In genomic region chr2:4864008-4864816, GRCm38 (mm10) we compare ENCODE assay signal across 8 mouse cellular contexts. TPM values are rescaled to one million over a fixed set of nuclear protein-coding genes. Genes with fewer than 3 reads are reported as not detected.
A peak's percentile ranks its signal among the peaks of the same experiment; 100 is the strongest.
DNase-seq lines count a peak whose midpoint lies in the region; ATAC-seq and TF ChIP-seq lines count a peak whose summit lies in the region.

No protein-coding gene starts in this region.

- TF ChIP-seq EP300 in liver, postnatal 0 days (IDR thresholded peaks at IDR 0.05; ENCODE audit: low read depth) = no peak

- H3K36me3 ChIP-seq in C2C12 (ENCODE audit: control insufficient read depth, insufficient read depth) = no peaks in the 10 kb centered on the region
- no peaks in the 10 kb centered on the region for H3K36me3 ChIP-seq in kidney, postnatal 0 days (ENCODE audit: insufficient read depth, low read length)
- no peaks in the 10 kb centered on the region for H3K36me3 ChIP-seq in liver, postnatal 0 days (replicated peaks; ENCODE audit: insufficient read depth, low read length)
- H3K36me3 ChIP-seq in neural tube, embryonic 14.5 days (ENCODE audit: control insufficient read depth, insufficient read depth, low read length) = no peaks in the 10 kb centered on the region
- no peaks in the 10 kb centered on the region for H3K36me3 ChIP-seq in testis, adult 2 months (ENCODE audit: control insufficient read depth, insufficient read depth, low read length)

- DNase-seq in adrenal gland, adult 2 months = peak; percentile 63
- peak; percentile 78 for DNase-seq in embryo, embryonic 9.5 days (ENCODE audit: extremely low spot score)
- peak; percentile 66 for DNase-seq in heart, adult 8-10 months (ENCODE audit: low spot score)
- DNase-seq in kidney, postnatal 0 days (ENCODE audit: low spot score) = peak; percentile 77
- DNase-seq in liver, postnatal 0 days = peak; percentile 82

- no peak overlapping the region for H3K4me2 ChIP-seq in kidney, postnatal 0 days (ENCODE audit: low read length)
- no peak overlapping the region for H3K4me2 ChIP-seq in liver, postnatal 0 days (ENCODE audit: low read depth, low read length)
- no peak overlapping the region for H3K4me2 ChIP-seq in neural tube, embryonic 14.5 days (ENCODE audit: low read depth, low read length)

- WGBS in kidney, postnatal 0 days = 42% methylated on average over 7 of the region's 7 CpGs
- WGBS in liver, postnatal 0 days (ENCODE audit: insufficient replicate concordance) = 38% methylated on average over 7 of the region's 7 CpGs
- 39% methylated on average over 7 of the region's 7 CpGs for WGBS in neural tube, embryonic 14.5 days

- H3ac ChIP-seq in C2C12 (ENCODE audit: control insufficient read depth, insufficient read length, low read depth) = no peak overlapping the region

- H3K27me3 ChIP-seq in C2C12 (ENCODE audit: control insufficient read depth, insufficient read depth, insufficient read length) = peaks cover 16% of the 10 kb centered on the region
- H3K27me3 ChIP-seq in kidney, postnatal 0 days (ENCODE audit: insufficient read depth, low read length) = no peaks in the 10 kb centered on the region
- no peaks in the 10 kb centered on the region for H3K27me3 ChIP-seq in liver, postnatal 0 days (ENCODE audit: insufficient read depth, low read length)
- H3K27me3 ChIP-seq in neural tube, embryonic 14.5 days (ENCODE audit: control insufficient read depth, insufficient read depth, low read length) = no peaks in the 10 kb centered on the region
- no peaks in the 10 kb centered on the region for H3K27me3 ChIP-seq in testis, adult 2 months (ENCODE audit: control insufficient read depth, insufficient read depth, low read length)

- H3K79me2 ChIP-seq in C2C12 (ENCODE audit: control insufficient read depth, insufficient read depth) = no peaks in the 10 kb centered on the region

- no peaks in the 10 kb centered on the region for H3K9me3 ChIP-seq in kidney, postnatal 0 days (replicated peaks; ENCODE audit: low read length)
- no peaks in the 10 kb centered on the region for H3K9me3 ChIP-seq in liver, postnatal 0 days (ENCODE audit: low read length)
- no peaks in the 10 kb centered on the region for H3K9me3 ChIP-seq in neural tube, embryonic 14.5 days (ENCODE audit: control insufficient read depth, low read length)

- H3K4me1 ChIP-seq in kidney, postnatal 0 days (replicated peaks; ENCODE audit: insufficient read depth, low read length) = no peaks in the 10 kb centered on the region
- no peaks in the 10 kb centered on the region for H3K4me1 ChIP-seq in liver, postnatal 0 days (ENCODE audit: insufficient read depth)
- no peaks in the 10 kb centered on the region for H3K4me1 ChIP-seq in neural tube, embryonic 14.5 days (ENCODE audit: control insufficient read depth, insufficient read depth, low read length)
- H3K4me1 ChIP-seq in testis, adult 2 months (ENCODE audit: control insufficient read depth, insufficient read depth, low read length) = peaks cover 3% of the 10 kb centered on the region; the same call in 1 of the 2 replicates

- no peak for TF ChIP-seq POLR2A in testis, adult 2 months (IDR thresholded peaks at IDR 0.05; ENCODE audit: control insufficient read depth, low read depth, low read length)

- H3K4me3 ChIP-seq in C2C12 (ENCODE audit: insufficient read depth, poor library complexity, severe bottlenecking) = no peak overlapping the region
- no peak overlapping the region for H3K4me3 ChIP-seq in kidney, postnatal 0 days (replicated peaks; ENCODE audit: low read depth, low read length)
- H3K4me3 ChIP-seq in liver, postnatal 0 days (ENCODE audit: low read depth, low read length) = no peak overlapping the region
- no peak overlapping the region for H3K4me3 ChIP-seq in neural tube, embryonic 14.5 days (ENCODE audit: low read depth, low read length)
- peak overlapping the region; percentile 20; the same call in 1 of the 2 replicates for H3K4me3 ChIP-seq in testis, adult 2 months (ENCODE audit: control insufficient read depth, low read depth, low read length)

- ATAC-seq in kidney, postnatal 0 days (replicated peaks; ENCODE audit: low FRiP score, low read depth) = peak; percentile 56; the same call in 1 of the 2 replicates
- ATAC-seq in liver, postnatal 0 days = peak; percentile 64
- ATAC-seq in neural tube, embryonic 14.5 days (ENCODE audit: low read depth) = peak; percentile 88

- no peak overlapping the region for H3K27ac ChIP-seq in kidney, postnatal 0 days
- no peak overlapping the region for H3K27ac ChIP-seq in liver, postnatal 0 days (ENCODE audit: low read depth)
- no peak overlapping the region for H3K27ac ChIP-seq in neural tube, embryonic 14.5 days (ENCODE audit: low read depth, low read length)
- H3K27ac ChIP-seq in testis, adult 2 months (ENCODE audit: control insufficient read depth, insufficient read depth, low read depth, low read length) = peak overlapping the region; percentile 27; the same call in 1 of the 2 replicates

- H3K9ac ChIP-seq in kidney, postnatal 0 days (ENCODE audit: low read depth, low read length) = no peak overlapping the region
- no peak overlapping the region for H3K9ac ChIP-seq in liver, postnatal 0 days (replicated peaks)
- no peak overlapping the region for H3K9ac ChIP-seq in neural tube, embryonic 14.5 days (replicated peaks; ENCODE audit: low read depth, low read length)

- peak; percentile 43 for TF ChIP-seq CTCF in C2C12 (IDR thresholded peaks at IDR 0.05; ENCODE audit: control insufficient read depth, insufficient read depth, insufficient read length)
- TF ChIP-seq CTCF in kidney, postnatal 0 days (IDR thresholded peaks at IDR 0.05; ENCODE audit: low read depth) = peak; percentile 99
- TF ChIP-seq CTCF in liver, postnatal 0 days (IDR thresholded peaks at IDR 0.05; ENCODE audit: low read depth) = peak; percentile 97
- peak; percentile 63; the same call in 1 of the 2 replicates for TF ChIP-seq CTCF in testis, adult 2 months (IDR thresholded peaks at IDR 0.05; ENCODE audit: control insufficient read depth, insufficient read depth, insufficient replicate concordance, low read depth, low read length)

- H3K79me3 ChIP-seq in C2C12 (ENCODE audit: low read depth) = no peaks in the 10 kb centered on the region

TF ChIP-seq in C2C12, 6 proteins besides CTCF, POLR2A, EP300 and RAD21:
- TF ChIP-seq CEBPB (IDR thresholded peaks at IDR 0.05; ENCODE audit: low read depth) = no peak
- no peak for TF ChIP-seq MYOD1 (IDR thresholded peaks at IDR 0.05; ENCODE audit: control insufficient read depth, insufficient read length, low read depth)
- TF ChIP-seq MAX (IDR thresholded peaks at IDR 0.05) = no peak
- TF ChIP-seq FOSL1 (IDR thresholded peaks at IDR 0.05; ENCODE audit: insufficient read depth, low read length, poor library complexity, severe bottlenecking) = no peak
- TF ChIP-seq MYOG (IDR thresholded peaks at IDR 0.05; ENCODE audit: control insufficient read depth, extremely low read depth, insufficient read length) = no peak

RNA-seq across cellular contexts. Expression of gene Sephs1, which starts 17.2 kb away (rescaled TPM):
- 27.4 TPM for polyA plus RNA-seq in C2C12 (2012; fragmentation: generic; extraction: Trizol)
- total RNA-seq in adrenal gland, adult 2 months (2021) = 10 to 100 TPM; 39.9 to 46.9 TPM
- 15.2 and 15.8 TPM in 2 replicates for polyA plus RNA-seq in adrenal gland, adult 2 months (2012; rRNA removed)
- total RNA-seq in heart, adult 8-10 months (2022) = 10 to 100 TPM; 10.1 to 15.0 (median 12.0) TPM
- polyA plus RNA-seq in kidney, postnatal 0 days (2015; fragmentation: Nextera tagmentation; extraction: Ambion mirVana) = 54.6 and 59.8 TPM in 2 replicates
- 22.2 and 23.8 TPM in 2 replicates for polyA plus RNA-seq in liver, postnatal 0 days (2015; fragmentation: Nextera tagmentation; extraction: Ambion mirVana)
- polyA plus RNA-seq in neural tube, embryonic 14.5 days (2014; fragmentation: Nextera tagmentation; extraction: Ambion mirVana) = 55.0 and 66.0 TPM in 2 replicates
- 5.8 and 6.0 TPM in 2 replicates for polyA plus RNA-seq in testis, adult 2 months (2012; rRNA removed)

RNA-seq across cellular contexts. Expression of gene Phyh, which starts 54.6 kb away (rescaled TPM):
- 5.9 TPM for polyA plus RNA-seq in C2C12 (2012; fragmentation: generic; extraction: Trizol)
- 100 to 1,000 TPM; 294 to 361 TPM for total RNA-seq in adrenal gland, adult 2 months (2021)
- polyA plus RNA-seq in adrenal gland, adult 2 months (2012; rRNA removed) = 117 and 149 TPM in 2 replicates
- 100 to 1,000 TPM; 845 to 879 (median 862) TPM for total RNA-seq in heart, adult 8-10 months (2022)
- 159 and 164 TPM in 2 replicates for polyA plus RNA-seq in kidney, postnatal 0 days (2015; fragmentation: Nextera tagmentation; extraction: Ambion mirVana)
- polyA plus RNA-seq in liver, postnatal 0 days (2015; fragmentation: Nextera tagmentation; extraction: Ambion mirVana) = 608 and 753 TPM in 2 replicates
- 75.7 and 90.7 TPM in 2 replicates for polyA plus RNA-seq in neural tube, embryonic 14.5 days (2014; fragmentation: Nextera tagmentation; extraction: Ambion mirVana)
- 8.6 and 9.1 TPM in 2 replicates for polyA plus RNA-seq in testis, adult 2 months (2012; rRNA removed)

Comparison
In these comparisons a context has a peak if more than half of its experiments do, and no peak if none do; other contexts are left out.
1. CTCF ChIP-seq: peak in every context shown above with its lines; median percentile 99 in kidney, postnatal 0 days; 97 in liver, postnatal 0 days; 63 in testis, adult 2 months; 43 in C2C12.